Mouse (Mus musculus): ENCODE data around the gene Nceh1.

Gene Nceh1

DNA sequence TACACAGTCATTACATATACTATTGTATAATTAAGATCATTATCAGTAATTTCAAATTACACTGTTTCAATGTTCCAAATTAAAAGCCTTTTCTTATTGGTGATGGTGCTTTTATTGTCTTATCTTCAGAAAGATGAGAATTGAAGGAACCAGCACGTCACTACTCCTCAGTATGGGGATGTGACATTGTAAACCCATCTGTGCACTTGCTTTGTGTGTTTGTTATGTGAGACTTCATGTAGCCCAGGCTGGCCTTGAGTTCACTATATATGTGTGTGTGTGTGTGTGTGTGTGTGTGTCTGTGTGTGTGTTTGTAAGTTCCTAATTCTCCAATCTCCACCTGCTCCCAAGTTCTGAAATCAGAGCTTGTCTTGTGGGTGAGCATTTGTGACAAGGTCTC lies 12.5 kb upstream of the Nceh1 start:
- no peak for TF ChIP-seq GATA4 (IDR thresholded peaks at IDR 0.05; ENCODE audit: insufficient replicate concordance, low read length)

- no peak for TF ChIP-seq GATA4 (IDR thresholded peaks at IDR 0.05; ENCODE audit: insufficient replicate concordance, low read length)
Observed at GRCm38 (mm10) chr3:27179711-27180110, 3.1 kb upstream of the Nceh1 start.

DNA sequence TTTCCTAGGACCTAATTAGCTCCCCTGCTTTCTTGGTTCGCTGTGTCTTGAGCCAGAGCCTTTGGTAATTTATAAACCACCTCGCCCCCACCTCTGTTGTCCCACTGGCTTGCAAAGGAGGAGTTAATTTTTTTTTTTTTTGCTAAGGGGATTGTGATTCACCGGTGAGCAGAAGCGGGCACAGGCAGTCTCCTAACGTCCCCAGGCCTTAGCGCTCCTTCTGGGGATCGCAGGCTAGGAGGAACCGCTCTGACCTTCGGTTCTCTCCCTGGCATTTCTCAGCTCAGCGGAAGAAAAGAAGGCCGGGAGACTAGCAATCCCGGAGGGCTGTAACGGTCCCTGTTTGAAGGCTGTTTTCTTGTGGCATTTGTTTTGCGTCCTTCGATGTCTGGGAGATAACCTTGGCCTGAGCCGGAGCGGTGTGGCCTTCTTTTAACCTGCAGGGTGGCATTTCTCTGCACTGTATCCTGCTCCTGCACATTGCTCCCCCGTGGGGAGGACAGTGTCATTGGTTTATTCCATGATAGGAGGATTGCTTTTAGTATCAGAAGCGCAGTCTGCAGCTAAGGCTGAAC lies 923 bp downstream of the Nceh1 start:
- TF ChIP-seq GATA4 (IDR thresholded peaks at IDR 0.05; ENCODE audit: insufficient replicate concordance, low read length) = no peak

- no peak for TF ChIP-seq GATA4 (IDR thresholded peaks at IDR 0.05; ENCODE audit: insufficient replicate concordance, low read length)
Observed at GRCm38 (mm10) chr3:27188386-27188785, 5.6 kb downstream of the Nceh1 start.

- TF ChIP-seq GATA4 (IDR thresholded peaks at IDR 0.05; ENCODE audit: insufficient replicate concordance, low read length) = no peak
Observed at GRCm38 (mm10) chr3:27189320-27190261, 6.8 kb downstream of the Nceh1 start.

- no peak for TF ChIP-seq GATA4 (IDR thresholded peaks at IDR 0.05; ENCODE audit: insufficient replicate concordance, low read length)
Observed at GRCm38 (mm10) chr3:27190865-27191264, 8.1 kb downstream of the Nceh1 start.

GRCm38 (mm10) chr3:27191856-27192255 lies 9.1 kb downstream of the Nceh1 start:
- TF ChIP-seq GATA4 (IDR thresholded peaks at IDR 0.05; ENCODE audit: insufficient replicate concordance, low read length) = no peak

GRCm38 (mm10) chr3:27193844-27194317 lies 11.1 kb downstream of the Nceh1 start:
- 0 out of 2 replicates have a peak, but pooled peaks have one; percentile 8 for TF ChIP-seq GATA4 (IDR thresholded peaks at IDR 0.05; ENCODE audit: insufficient replicate concordance, low read length)

GRCm38 (mm10) chr3:27195153-27195552 lies 12.4 kb downstream of the Nceh1 start:
- TF ChIP-seq GATA4 (IDR thresholded peaks at IDR 0.05; ENCODE audit: insufficient replicate concordance, low read length) = no peak

GRCm38 (mm10) chr3:27195573-27196227 lies 12.9 kb downstream of the Nceh1 start:
- TF ChIP-seq GATA4 (IDR thresholded peaks at IDR 0.05; ENCODE audit: insufficient replicate concordance, low read length) = no peak

DNA sequence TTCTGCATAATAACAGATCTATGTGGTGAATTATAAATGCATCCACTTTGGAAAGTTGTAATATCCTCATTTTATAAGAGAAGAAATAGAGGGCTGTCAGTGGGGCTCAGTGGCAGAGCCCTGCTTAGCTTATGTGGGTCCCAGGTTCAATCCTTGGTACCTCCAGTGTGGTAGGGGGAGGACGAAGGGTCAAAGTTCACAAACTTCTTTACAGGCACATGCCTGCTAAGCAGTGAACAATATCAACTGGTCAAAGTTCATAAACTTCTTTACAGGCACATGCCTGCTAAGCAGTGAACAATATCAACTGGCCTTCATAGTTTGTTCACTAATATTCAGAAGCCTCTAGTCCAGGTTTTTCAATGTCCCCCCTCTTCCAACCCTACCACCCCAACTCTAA lies 13.8 kb downstream of the Nceh1 start:
- no peak for TF ChIP-seq GATA4 (IDR thresholded peaks at IDR 0.05; ENCODE audit: insufficient replicate concordance, low read length)

- no peak for TF ChIP-seq GATA4 (IDR thresholded peaks at IDR 0.05; ENCODE audit: insufficient replicate concordance, low read length)
Observed at GRCm38 (mm10) chr3:27197816-27198215, 15.1 kb downstream of the Nceh1 start.

- no peak for TF ChIP-seq GATA4 (IDR thresholded peaks at IDR 0.05; ENCODE audit: insufficient replicate concordance, low read length)
Observed at GRCm38 (mm10) chr3:27199120-27199519, 16.4 kb downstream of the Nceh1 start.

DNA sequence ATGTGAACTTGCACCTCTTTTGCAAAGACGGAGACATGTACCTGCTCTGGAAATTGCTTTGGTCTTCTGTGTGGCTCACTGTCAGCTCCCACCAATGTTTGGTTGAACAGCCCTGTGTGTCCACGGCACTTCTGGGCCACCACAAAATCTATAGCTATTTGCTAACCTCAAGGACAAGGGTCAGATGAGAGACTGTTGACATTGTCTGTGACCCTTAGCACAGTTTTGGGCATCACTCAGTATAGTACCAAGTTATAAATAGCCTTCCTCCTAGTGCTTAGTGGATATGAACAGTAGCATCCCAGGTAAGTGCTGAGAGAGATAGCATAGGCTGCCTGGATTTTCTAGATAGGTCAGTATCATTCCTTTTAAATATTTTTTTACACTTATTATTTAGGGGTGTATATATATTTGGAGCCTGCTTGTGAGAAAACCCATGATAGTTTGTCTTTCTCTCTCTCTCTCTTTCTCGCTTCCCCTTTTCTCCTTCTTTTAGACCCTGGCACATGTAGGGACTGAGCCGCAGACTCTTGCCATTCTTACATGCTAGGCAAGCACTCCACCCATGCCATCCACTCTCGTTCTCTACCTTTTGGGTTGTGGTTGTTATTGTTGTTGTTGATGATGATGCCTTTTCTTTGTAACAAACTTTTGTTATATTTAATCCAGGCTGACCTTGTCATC lies 19.1 kb downstream of the Nceh1 start:
- no peak for TF ChIP-seq GATA4 (IDR thresholded peaks at IDR 0.05; ENCODE audit: insufficient replicate concordance, low read length)

DNA sequence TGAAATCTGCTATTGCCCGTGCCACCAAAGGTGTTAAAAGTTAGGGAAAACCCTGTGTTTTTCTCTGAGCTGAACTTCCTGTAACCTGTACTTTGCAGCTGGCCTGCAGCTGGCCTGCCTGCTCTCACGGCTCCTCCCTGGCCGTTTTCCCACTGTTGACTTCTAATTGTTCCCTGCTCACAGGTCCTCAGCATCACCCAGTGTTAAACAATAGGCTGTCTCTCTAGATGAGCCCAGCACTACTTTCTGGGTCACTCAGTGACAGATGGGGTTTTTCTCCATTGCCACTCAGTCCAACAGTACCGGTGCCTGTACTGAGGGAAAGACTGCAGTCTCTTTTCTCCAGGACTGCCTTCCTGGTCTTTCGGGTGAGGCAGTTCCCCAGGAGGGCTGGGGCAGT lies 22.3 kb downstream of the Nceh1 start:
- no peak for TF ChIP-seq GATA4 (IDR thresholded peaks at IDR 0.05; ENCODE audit: insufficient replicate concordance, low read length)
